Mouse (Mus musculus) G1E (cell line): ENCODE data around the gene Tnik. TPM values are rescaled to one million over a fixed set of nuclear protein-coding genes. Genes with fewer than 3 reads are reported as not detected.

Source experiments
- ATAC-seq: 2 replicates; pipeline ENCODE4 v1.8.0; 2016; ENCODE audit warnings: mild to moderate bottlenecking; ENCODE audit not compliant: insufficient number of reproducible peaks, poor library complexity, low FRiP score, severe bottlenecking; ENCODE audit errors: extremely low read depth
- DNase-seq: peaks from one replicate; pipeline ENCODE4 v3.0.0; 2012; ENCODE audit warnings: low spot score
- H3K27me3 ChIP-seq: 2 replicates; pipeline ENCODE4 v1.6.1; 2012; ENCODE audit warnings: mild to moderate bottlenecking, low read length, inconsistent platforms; ENCODE audit not compliant: insufficient read depth
- H3K36me3 ChIP-seq: replicated peaks from 2 replicates; pipeline ENCODE3; 2012; ENCODE audit warnings: mild to moderate bottlenecking, inconsistent platforms
- H3K4me1 ChIP-seq: 2 replicates; pipeline ENCODE4 v1.6.1; 2012; ENCODE audit warnings: low read depth, low read length, inconsistent platforms, mixed read lengths; ENCODE audit not compliant: insufficient read depth
- H3K4me3 ChIP-seq: 2 replicates; pipeline ENCODE4 v1.5.1; 2012; ENCODE audit warnings: low read depth, mild to moderate bottlenecking, inconsistent platforms, low read length, moderate library complexity, mixed read lengths
- H3K9me3 ChIP-seq: replicated peaks from 2 replicates; pipeline ENCODE4 v1.6.1; 2012; ENCODE audit warnings: inconsistent platforms
- CTCF ChIP-seq: IDR thresholded peaks from 2 replicates; pipeline ENCODE4 v1.5.1; 2012; ENCODE audit warnings: low read depth, low read length, inconsistent platforms, mixed read lengths
- GATA1 ChIP-seq: IDR thresholded peaks from 2 replicates; pipeline ENCODE4 v1.6.1; 2012; ENCODE audit warnings: borderline replicate concordance, low read length, inconsistent platforms, mixed read lengths
- GATA2 ChIP-seq: IDR thresholded peaks from 2 replicates; pipeline ENCODE4 v1.6.1; 2012; ENCODE audit warnings: low read depth, low read length, inconsistent platforms, borderline replicate concordance
- POLR2AphosphoS5 ChIP-seq: IDR thresholded peaks from 2 replicates; pipeline ENCODE4 v1.6.1; 2012; ENCODE audit warnings: low read depth, low read length, inconsistent platforms; ENCODE audit not compliant: insufficient replicate concordance
- TAL1 ChIP-seq: conservative IDR thresholded peaks from 2 replicates; pipeline ENCODE4 v1.6.1; 2012; ENCODE audit warnings: low read depth, low read length, inconsistent platforms, mixed read lengths
- polyA plus RNA-seq: library from polyadenylated mRNA; stranded (reverse); fragments of >175 nt; gene quantifications from 2 replicates; pipeline ENCODE4 v1.2.3, GENCODE M21; 2012
- total RNA-seq, 2 experiments: library from RNA; stranded (forward) in 1 of 2; stranded (reverse) in 1 of 2; fragments of 200-1000 nt in 1 of 2; fragments of >200 nt in 1 of 2; fragmentation: Nextera tagmentation in 1 of 2; gene quantifications; 2 replicates each; pipeline ENCODE4 v1.2.3; 2014 to 2017

Tnik gene
- total and polyA plus RNA-seq, 3 experiments, result 0.69 to 4.6 (median 1.1) TPM

DNA sequence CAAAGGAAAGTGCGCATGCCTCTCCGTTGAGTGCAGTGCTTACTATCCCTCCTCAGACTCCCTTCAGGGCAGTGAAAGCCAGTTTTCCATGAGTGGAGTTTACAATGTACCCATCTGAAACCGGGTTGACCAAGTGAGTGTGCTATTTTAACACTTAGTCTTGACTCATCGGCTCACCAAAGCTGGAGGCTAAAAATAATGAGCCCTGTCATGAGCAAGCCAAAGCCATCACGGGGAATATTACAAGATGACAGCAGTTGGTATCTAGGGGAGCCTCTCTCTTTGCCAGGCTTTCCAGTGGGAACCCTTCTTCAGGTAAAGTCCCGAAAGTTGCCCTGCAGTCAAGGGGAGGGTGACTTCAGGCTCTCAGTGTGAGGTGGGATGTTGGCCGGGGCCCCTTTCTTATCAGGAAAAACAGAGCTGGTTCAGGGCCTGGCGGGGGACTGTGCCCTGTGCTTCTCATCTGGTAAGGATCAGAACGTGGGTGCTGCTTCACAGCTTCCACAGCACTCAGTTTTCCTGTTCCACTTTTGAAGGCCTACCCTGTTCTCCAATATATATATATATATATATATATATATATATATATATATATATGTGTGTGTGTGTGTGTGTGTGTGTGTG, 136.7 kb downstream of the Tnik start:
- no peak overlapping the region for H3K4me3 ChIP-seq
- H3K36me3 ChIP-seq, result no peaks in the 10 kb centered on the region
- ATAC-seq (no peak), DNase-seq (no peak)
- TF ChIP-seq GATA1 (no peak), POLR2AphosphoS5 (no peak), TAL1 (no peak), GATA2 (no peak), CTCF (no peak)
- no peaks in the 10 kb centered on the region for H3K9me3 ChIP-seq
- no peaks in the 10 kb centered on the region for H3K4me1 ChIP-seq
- H3K27me3 ChIP-seq, result no peaks in the 10 kb centered on the region; the same call in 1 of the 2 replicates

DNA sequence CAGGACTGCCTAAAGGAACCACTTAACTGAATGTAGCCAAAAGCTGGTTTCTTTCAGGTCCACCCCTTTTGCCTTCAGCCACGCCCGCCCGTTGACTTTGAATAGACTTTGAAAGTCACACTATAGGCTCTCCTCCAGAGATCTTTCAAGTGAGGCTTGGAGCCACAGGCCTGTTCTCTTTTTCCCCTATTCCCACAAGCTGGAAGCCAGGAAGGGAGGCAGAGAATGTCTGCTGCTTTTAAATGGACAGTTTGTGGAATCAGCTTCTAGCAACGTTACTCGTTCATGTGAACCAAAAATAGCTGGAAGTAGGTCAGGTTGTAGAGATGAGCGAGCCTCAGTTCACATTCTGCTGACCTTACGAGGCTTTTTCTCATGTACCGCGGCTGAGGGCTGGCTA, 138.3 kb downstream of the Tnik start:
- Histone ChIP-seq H3K4me3 (no peak overlapping the region), H3K4me1 (no peaks in the 10 kb centered on the region), H3K36me3 (no peaks in the 10 kb centered on the region), H3K9me3 (no peaks in the 10 kb centered on the region), H3K27me3 (no peaks in the 10 kb centered on the region; the same call in 1 of the 2 replicates)
- TF ChIP-seq TAL1 (no peak), GATA2 (no peak), POLR2AphosphoS5 (no peak), GATA1 (no peak), CTCF (no peak)
- DNase-seq (no peak), ATAC-seq (no peak)

DNA sequence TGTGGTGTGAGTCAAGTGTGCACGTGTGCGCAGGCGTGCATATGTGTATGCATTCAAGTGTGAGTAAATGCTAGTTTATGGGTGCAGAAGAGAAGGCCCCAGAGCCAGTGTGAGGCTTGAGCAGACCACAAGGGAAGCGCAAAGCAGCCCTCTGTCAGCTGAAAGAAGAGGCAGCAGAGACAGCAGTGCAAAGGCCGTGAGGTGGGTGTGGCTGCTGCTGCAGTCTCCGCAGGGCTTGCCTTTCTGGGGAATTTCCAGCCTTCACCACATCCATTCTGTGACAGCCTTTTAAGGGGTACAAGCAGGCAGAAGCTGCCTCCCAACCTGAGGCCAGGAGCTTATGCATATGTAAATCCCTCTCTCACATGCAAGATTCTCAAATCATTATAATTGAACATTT, 139.2 kb downstream of the Tnik start:
- no peaks in the 10 kb centered on the region for H3K9me3 ChIP-seq
- ATAC-seq (no peak), DNase-seq (no peak)

DNA sequence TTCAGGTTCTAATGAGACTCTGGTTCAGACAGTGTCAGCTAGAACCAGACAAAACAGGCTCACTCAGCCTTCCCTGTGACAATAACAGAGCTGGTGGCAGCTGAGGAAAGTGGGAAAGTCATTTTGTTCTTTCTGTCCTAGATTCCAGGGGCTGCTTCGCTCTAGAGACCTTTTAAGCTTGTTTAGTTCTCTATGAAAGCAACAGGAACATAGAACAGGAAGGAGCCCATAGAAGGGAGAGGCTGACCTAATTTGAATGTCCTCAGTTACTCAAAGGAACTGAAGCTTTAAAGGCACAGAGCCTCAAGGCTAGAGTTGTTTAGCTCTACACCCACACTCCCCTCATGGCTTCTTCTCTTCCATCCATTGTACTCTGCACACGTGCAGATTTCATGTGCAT, 142.4 kb downstream of the Tnik start:
- H3K9me3 ChIP-seq, result no peaks in the 10 kb centered on the region
- no peak for TF ChIP-seq POLR2AphosphoS5
- no peak for TF ChIP-seq GATA1
- TF ChIP-seq GATA2, result no peak
- TF ChIP-seq CTCF, result no peak
- TF ChIP-seq TAL1, result no peak
- no peaks in the 10 kb centered on the region; the same call in 1 of the 2 replicates for H3K27me3 ChIP-seq
- ATAC-seq (no peak), DNase-seq (no peak)
- H3K4me3 ChIP-seq, result no peak overlapping the region
- H3K4me1 ChIP-seq, result no peaks in the 10 kb centered on the region
- no peaks in the 10 kb centered on the region for H3K36me3 ChIP-seq

More for the DNA sequence above, 139.2 kb downstream of the Tnik start:
- no peaks in the 10 kb centered on the region; the same call in 1 of the 2 replicates for H3K27me3 ChIP-seq
- H3K4me1 ChIP-seq, result no peaks in the 10 kb centered on the region
- no peak overlapping the region for H3K4me3 ChIP-seq
- H3K36me3 ChIP-seq, result no peaks in the 10 kb centered on the region
- TF ChIP-seq GATA2, result no peak

DNA sequence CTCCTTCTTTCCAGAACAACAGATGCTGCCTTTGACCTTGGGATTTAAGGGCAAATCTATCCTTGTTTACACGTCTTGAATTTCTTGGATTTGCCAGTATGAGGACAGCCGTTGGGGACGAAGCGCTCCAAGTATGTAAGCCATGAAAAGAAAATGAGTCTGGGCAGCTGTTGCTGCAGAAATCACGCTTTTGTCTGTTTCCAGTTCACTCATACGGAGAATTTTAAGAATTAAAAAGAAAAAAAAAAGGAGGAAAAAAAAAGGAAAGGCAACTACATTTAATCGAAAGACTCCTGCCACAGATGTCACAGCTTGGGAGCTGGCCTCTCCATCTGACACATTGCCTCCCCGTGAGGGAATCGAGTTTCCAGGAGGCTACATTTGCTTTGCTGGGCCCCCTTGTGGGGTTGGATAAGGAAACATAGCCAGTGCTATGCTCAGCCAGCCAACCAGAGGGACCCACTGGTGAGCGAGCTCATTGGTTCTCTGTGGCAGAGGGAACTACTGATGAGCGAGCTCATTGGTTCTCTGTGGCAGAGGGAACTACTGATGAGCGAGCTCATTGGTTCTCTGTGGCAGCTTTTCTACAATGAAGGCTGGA, 145.9 kb downstream of the Tnik start:
- no peaks in the 10 kb centered on the region for H3K4me1 ChIP-seq
- H3K27me3 ChIP-seq, result no peaks in the 10 kb centered on the region
- no peak overlapping the region for H3K4me3 ChIP-seq
- TF ChIP-seq POLR2AphosphoS5, result no peak
- TF ChIP-seq GATA2, result no peak
- no peak for TF ChIP-seq TAL1
- no peak for TF ChIP-seq GATA1
- TF ChIP-seq CTCF, result no peak
- H3K36me3 ChIP-seq, result no peaks in the 10 kb centered on the region
- DNase-seq (no peak), ATAC-seq (peak; percentile 73)
- H3K9me3 ChIP-seq, result no peaks in the 10 kb centered on the region

DNA sequence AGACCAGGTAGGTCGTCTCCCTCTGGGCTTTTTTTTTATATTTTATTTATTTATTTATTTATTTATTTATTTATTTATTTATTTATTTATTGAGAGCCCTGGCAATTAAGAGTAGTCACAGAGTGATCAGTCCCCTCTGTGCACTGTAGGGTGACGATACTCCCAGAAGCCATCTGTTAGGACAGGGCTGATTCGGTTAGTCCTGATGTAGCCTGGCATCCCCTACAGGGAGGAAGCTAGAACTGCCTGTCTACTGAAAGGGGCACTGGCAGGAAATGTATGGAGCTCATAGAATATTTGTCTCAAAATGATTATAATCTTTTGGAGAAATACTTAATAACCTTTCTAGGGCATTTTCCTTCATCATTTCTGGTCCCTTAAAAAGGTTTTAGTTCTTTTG, 147.3 kb downstream of the Tnik start:
- no peaks in the 10 kb centered on the region for H3K9me3 ChIP-seq

More for the DNA sequence above, 147.3 kb downstream of the Tnik start:
- TF ChIP-seq GATA1, result no peak
- no peak for TF ChIP-seq POLR2AphosphoS5
- no peak for TF ChIP-seq TAL1
- TF ChIP-seq GATA2, result no peak
- TF ChIP-seq CTCF, result no peak
- Histone ChIP-seq H3K4me3 (no peak overlapping the region), H3K36me3 (no peaks in the 10 kb centered on the region), H3K27me3 (no peaks in the 10 kb centered on the region), H3K4me1 (no peaks in the 10 kb centered on the region)
- ATAC-seq (no peak), DNase-seq (no peak)
